Mouse (Mus musculus): ENCODE results near the gene Rbfox2. TPM values are rescaled to one million over a fixed set of nuclear protein-coding genes. Genes with fewer than 3 reads are reported as not detected.

Rbfox2 gene
- polyA plus RNA-seq, 1 experiment from 2014 or later: 54.6 TPM

DNA sequence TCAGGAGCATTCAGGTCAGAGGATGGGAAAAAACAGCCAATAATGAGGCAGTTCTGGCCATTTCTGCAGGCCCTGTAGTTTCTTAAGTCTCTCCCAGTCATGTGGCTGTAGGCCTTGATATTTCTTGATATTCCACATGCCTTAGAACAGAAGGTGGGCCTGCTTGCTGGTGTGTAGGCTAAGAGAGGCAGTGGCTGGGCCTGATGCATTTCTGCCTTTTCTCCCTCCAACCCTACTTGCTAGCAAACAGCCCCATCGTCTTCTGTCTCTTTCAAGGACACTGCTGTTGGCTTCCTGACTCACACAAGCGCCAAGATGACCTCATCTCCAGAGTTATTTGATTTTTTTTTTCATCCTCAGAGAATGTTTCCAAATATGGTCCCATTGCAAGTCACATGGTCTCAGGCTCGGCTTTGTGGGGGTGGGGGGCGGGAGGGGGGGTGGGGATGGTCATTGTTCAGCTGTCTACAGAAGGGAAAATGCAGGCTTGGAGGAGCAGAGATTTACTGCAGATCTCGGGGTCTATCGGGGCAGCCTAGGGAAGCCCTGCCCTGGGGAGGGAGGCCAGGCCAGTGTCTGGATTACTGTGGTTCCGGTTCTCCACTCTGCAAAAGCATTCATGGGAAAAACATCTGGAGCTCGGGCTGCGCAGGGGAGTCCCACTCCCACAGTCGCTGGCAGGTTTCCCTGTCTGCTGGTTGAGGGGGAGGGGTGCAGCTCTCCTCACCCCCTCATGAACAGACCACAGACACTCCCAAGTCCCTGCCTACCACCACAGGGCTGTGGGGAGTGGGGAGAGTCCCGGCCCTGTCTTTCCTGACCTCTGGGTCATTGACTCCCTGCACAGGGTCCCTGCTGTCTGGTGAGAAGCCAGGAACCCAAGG lies 269.3 kb downstream of the Rbfox2 start:
- Histone ChIP-seq H3K4me3 (no peak overlapping the region), H3K27ac (peak overlapping the region; percentile 98), H3K4me2 (peak overlapping the region; percentile 38), H3K27me3 (no peaks in the 10 kb centered on the region), H3K9me3 (replicated peaks) (no peaks in the 10 kb centered on the region), H3K9ac (peak overlapping the region; percentile 45), H3K36me3 (no peaks in the 10 kb centered on the region), H3K4me1 (replicated peaks) (peaks cover 57% of the 10 kb centered on the region)
- WGBS: 6% methylated on average over 11 of the region's 11 CpGs
- peak; percentile 74 for ATAC-seq (replicated peaks; ENCODE audit: insufficient number of reproducible peaks, insufficient read depth, low FRiP score, low read depth)

GRCm38 (mm10) chr15:77036989-77037277 lies 269.9 kb downstream of the Rbfox2 start:
- Histone ChIP-seq H3K36me3 (no peaks in the 10 kb centered on the region), H3K27ac (peak overlapping the region; percentile 98), H3K9me3 (replicated peaks) (no peaks in the 10 kb centered on the region), H3K4me2 (peak overlapping the region; percentile 28), H3K4me1 (replicated peaks) (peaks cover 57% of the 10 kb centered on the region), H3K9ac (peak overlapping the region; percentile 45), H3K4me3 (no peak overlapping the region), H3K27me3 (no peaks in the 10 kb centered on the region)
- WGBS: 12% methylated on average over 2 of the region's 2 CpGs
- no peak; the same call in 1 of the 2 replicates for ATAC-seq (replicated peaks; ENCODE audit: insufficient number of reproducible peaks, insufficient read depth, low FRiP score, low read depth)

DNA sequence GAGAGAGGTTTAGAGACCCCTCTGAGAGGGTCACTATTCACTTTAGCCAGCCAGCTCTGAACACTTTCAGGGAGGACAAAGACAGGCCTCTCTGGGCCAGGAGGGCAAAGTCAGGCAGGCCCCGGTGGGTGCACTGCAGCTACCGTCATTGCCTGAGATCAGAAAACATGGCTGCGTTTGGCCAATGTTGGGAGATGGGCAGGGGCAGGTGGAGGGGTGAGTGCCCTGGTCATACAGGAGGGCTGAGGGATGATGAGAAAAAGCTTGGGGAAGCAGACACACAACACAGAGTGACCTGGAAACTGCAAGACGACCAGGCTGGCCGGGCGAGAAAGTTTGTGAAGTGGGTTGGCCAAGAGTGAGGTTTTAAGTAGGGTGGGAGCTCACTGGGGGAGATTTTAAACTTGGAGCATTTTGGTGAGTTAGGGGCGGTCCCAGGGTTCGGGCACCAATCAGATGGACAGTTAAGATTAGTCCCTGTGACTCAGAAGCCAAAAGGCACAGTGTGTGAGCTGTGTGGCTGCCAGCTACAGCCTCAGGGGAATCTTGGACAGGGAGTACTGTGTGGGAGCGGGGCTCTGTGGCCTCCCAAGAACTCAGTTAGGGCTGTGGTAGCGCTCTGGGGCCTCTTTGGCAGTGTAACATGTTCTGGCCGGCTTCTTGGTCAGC lies 270.4 kb downstream of the Rbfox2 start:
- 42% methylated on average over 11 of the region's 11 CpGs for WGBS
- H3K4me1 ChIP-seq (replicated peaks): peaks cover 57% of the 10 kb centered on the region
- ATAC-seq (replicated peaks; ENCODE audit: insufficient number of reproducible peaks, insufficient read depth, low FRiP score, low read depth): peak; percentile 71
- no peak overlapping the region for H3K4me3 ChIP-seq
- no peaks in the 10 kb centered on the region for H3K36me3 ChIP-seq
- H3K27ac ChIP-seq: peak overlapping the region; percentile 98
- peak overlapping the region; percentile 45 for H3K9ac ChIP-seq
- H3K27me3 ChIP-seq: no peaks in the 10 kb centered on the region
- no peaks in the 10 kb centered on the region for H3K9me3 ChIP-seq (replicated peaks)
- H3K4me2 ChIP-seq: peak overlapping the region; percentile 28

GRCm38 (mm10) chr15:77035643-77036042 lies 271.2 kb downstream of the Rbfox2 start:
- H3K4me1 ChIP-seq (replicated peaks): peaks cover 60% of the 10 kb centered on the region
- H3K27ac ChIP-seq: peak overlapping the region; percentile 98
- H3K9ac ChIP-seq: no peak overlapping the region
- no peak overlapping the region for H3K4me3 ChIP-seq
- no peak overlapping the region for H3K4me2 ChIP-seq
- no peaks in the 10 kb centered on the region for H3K9me3 ChIP-seq (replicated peaks)
- ATAC-seq (replicated peaks; ENCODE audit: insufficient number of reproducible peaks, insufficient read depth, low FRiP score, low read depth): no peak
- 69% methylated on average over 3 of the region's 3 CpGs for WGBS
- H3K27me3 ChIP-seq: no peaks in the 10 kb centered on the region
- no peaks in the 10 kb centered on the region for H3K36me3 ChIP-seq

- 0 out of 2 replicates have a peak overlapping the region, but pooled peaks have one; percentile 98 for H3K27ac ChIP-seq
- H3K36me3 ChIP-seq: no peaks in the 10 kb centered on the region
- no peak overlapping the region for H3K4me2 ChIP-seq
- H3K4me1 ChIP-seq (replicated peaks): peaks cover 56% of the 10 kb centered on the region
- no peak overlapping the region for H3K9ac ChIP-seq
- no peak overlapping the region for H3K4me3 ChIP-seq
- H3K9me3 ChIP-seq (replicated peaks): no peaks in the 10 kb centered on the region
- H3K27me3 ChIP-seq: no peaks in the 10 kb centered on the region
- no peak for ATAC-seq (replicated peaks; ENCODE audit: insufficient number of reproducible peaks, insufficient read depth, low FRiP score, low read depth)
- 69% methylated on average over 6 of the region's 6 CpGs for WGBS
Measured at GRCm38 (mm10) chr15:77034526-77034925, 272.3 kb downstream of the Rbfox2 start.

- Histone ChIP-seq H3K4me3 (no peak overlapping the region), H3K36me3 (no peaks in the 10 kb centered on the region), H3K4me1 (replicated peaks) (peaks cover 50% of the 10 kb centered on the region), H3K9ac (no peak overlapping the region), H3K4me2 (no peak overlapping the region), H3K27me3 (no peaks in the 10 kb centered on the region), H3K27ac (0 out of 2 replicates have a peak overlapping the region, but pooled peaks have one; percentile 15), H3K9me3 (replicated peaks) (no peaks in the 10 kb centered on the region)
- 65% methylated on average over 3 of the region's 3 CpGs for WGBS
- ATAC-seq (replicated peaks; ENCODE audit: insufficient number of reproducible peaks, insufficient read depth, low FRiP score, low read depth): no peak
Measured at GRCm38 (mm10) chr15:77031271-77031670, 275.5 kb downstream of the Rbfox2 start.

DNA sequence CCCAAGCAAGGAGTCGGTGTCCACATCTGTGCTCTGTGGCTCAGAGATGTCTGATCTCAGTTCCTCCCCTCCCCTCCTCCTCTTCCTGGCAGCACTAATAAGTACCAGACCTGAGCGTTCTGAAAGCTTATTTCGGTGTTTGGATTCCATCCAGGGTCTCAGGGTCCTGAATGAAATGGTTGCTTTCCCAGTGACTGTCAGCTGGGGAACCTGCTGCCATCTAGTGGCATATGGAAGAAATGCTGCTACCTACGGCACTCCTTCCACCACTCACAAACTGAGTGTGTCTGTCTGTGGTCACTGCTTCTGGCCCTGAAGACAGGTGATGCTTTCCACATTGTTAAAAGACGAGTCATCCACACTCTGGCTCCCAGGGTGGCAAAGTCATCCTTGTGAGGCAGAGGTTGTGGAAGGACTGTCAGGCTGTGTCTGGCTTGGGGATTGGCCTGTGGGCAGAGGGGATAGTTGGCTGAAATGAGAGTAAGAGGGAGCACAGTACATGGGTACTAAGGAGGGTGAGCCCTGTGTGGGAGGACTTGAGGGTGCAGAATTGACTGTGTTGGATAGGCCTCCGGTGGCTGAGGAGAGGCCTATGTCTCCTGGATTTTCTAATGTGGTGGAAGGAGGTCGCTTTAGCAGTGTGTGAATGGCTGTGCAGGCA lies 277.3 kb downstream of the Rbfox2 start:
- H3K36me3 ChIP-seq: no peaks in the 10 kb centered on the region
- H3K27me3 ChIP-seq: no peaks in the 10 kb centered on the region
- WGBS: 20% methylated on average over 7 of the region's 7 CpGs
- 0 out of 2 replicates have a peak overlapping the region, but pooled peaks have one; percentile 14 for H3K4me3 ChIP-seq
- peaks cover 43% of the 10 kb centered on the region for H3K4me1 ChIP-seq (replicated peaks)
- H3K4me2 ChIP-seq: peak overlapping the region; percentile 41
- no peaks in the 10 kb centered on the region for H3K9me3 ChIP-seq (replicated peaks)
- H3K27ac ChIP-seq: peak overlapping the region; percentile 86
- no peak overlapping the region for H3K9ac ChIP-seq
- peak; percentile 78 for ATAC-seq (replicated peaks; ENCODE audit: insufficient number of reproducible peaks, insufficient read depth, low FRiP score, low read depth)

Other genes with a start within 250 kb of the Rbfox2 start
- 0.14 and 0.15 TPM in 2 replicates for gene Apol7a, start 92.1 kb upstream of the Rbfox2 start, polyA plus RNA-seq (2015; fragmentation: Nextera tagmentation; extraction: Ambion mirVana)
- gene Apol9a, start 104.1 kb upstream of the Rbfox2 start, polyA plus RNA-seq (2015; fragmentation: Nextera tagmentation; extraction: Ambion mirVana): 0.53 and 0.79 TPM in 2 replicates
- gene Apol7b, start 140.5 kb upstream of the Rbfox2 start, polyA plus RNA-seq (2015; fragmentation: Nextera tagmentation; extraction: Ambion mirVana): 0.30 TPM in 1 of 2 replicates, not detected in the other
- not detected in 2 replicates for gene Apol10a, start 170.0 kb upstream of the Rbfox2 start, polyA plus RNA-seq (2015; fragmentation: Nextera tagmentation; extraction: Ambion mirVana)
- gene Apol11a, start 201.3 kb upstream of the Rbfox2 start, polyA plus RNA-seq (2015; fragmentation: Nextera tagmentation; extraction: Ambion mirVana): not detected in 2 replicates
- gene Apol7c, start 226.3 kb upstream of the Rbfox2 start, polyA plus RNA-seq (2015; fragmentation: Nextera tagmentation; extraction: Ambion mirVana): 0.15 TPM in 1 of 2 replicates, not detected in the other

All from heart, embryonic 15.5 days (tissue).